Mouse (Mus musculus) thymus, postnatal 10 days (tissue): Measurements from ENCODE around the gene Ube4b.
A peak's percentile ranks its signal among the peaks of the same experiment; 100 is the strongest.

ENCODE experiments used
- DNase-seq, 2 experiments: peaks; one replicate each; pipeline ENCODE4 v3.0.0; 2021; ENCODE audit warnings: low spot score in 2 of 2

Ube4b gene

DNA sequence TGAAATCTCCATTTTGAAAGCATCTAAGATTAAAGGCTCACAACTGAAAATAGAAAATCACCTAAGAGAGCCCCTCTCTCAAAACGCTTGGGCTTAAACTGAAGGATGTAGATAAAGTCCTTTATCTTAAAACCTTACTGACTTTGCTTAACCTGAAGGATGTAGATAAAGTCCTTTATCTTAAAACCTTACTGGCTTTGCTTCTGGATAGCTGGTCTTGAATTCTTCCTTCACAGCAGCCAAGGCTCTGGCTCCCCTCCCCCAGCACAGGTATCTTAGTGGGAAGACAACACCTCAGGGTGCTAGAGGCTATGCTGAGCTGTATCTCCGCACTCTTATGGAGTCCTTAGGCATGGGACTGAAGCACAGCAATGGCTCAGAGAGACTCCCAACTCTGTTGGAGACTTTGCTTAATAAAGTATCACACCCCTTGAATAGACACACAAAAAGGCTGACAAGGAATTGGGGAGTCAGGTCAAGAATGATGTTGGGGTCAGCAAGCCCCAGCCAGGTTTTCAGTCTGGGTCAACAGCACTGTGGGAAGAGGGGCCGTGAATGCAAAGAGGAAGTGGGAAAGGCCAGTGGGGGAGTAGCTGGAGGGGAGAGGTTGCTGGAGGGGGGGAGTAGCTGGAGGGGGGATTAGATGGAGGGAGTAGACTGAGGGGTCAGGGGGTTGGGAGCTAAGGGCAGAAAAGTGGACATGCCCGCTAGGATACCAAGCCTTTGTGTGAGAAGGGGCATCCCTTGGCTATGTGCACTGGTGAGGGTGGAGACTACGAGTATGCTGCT lies 86.9 kb downstream of the Ube4b start:
- no peak for DNase-seq

- DNase-seq: no peak
Measured at GRCm38 (mm10) chr4:149338137-149338536, 88.4 kb downstream of the Ube4b start.

DNA sequence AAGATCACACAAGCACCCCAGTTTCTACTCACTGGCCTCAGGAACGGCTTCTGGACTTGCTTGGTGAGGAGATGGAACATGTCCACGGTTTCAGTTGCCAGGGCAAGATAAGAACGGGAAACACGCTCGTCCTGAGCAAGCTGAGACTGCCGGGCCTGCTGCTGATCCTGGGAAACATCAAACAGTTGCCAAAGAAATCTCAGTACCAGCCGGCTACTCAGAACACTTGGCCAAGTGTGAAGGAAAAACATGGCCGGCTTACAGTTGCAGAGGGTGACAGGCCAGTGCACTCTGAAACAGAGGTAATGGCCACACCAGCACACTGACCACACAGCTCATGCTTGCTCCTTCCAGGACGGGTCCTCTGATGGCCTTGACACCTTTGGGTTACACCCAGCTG lies 89.2 kb downstream of the Ube4b start:
- DNase-seq: no peak

GRCm38 (mm10) chr4:149336302-149336701 lies 90.2 kb downstream of the Ube4b start:
- DNase-seq: no peak

GRCm38 (mm10) chr4:149334881-149335280 lies 91.7 kb downstream of the Ube4b start:
- no peak for DNase-seq

DNA sequence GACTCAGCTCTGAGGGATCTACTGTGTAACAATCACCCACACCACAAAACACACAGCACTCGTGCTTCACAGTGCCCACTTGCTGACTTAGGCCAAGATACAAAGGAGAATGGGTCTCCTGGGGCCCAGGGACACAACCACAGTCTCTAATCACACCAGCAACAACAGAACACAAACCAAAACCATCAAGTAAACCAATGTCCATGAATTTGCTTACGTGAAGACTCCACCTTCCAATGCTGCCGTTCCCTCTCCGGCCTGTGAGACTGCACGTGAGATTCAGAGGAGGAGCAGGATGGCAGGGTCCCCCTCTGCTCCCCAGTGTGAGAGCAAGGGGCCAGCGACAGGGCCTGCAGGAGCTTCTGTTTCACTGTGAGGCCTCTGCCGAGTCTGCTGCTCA lies 93.8 kb downstream of the Ube4b start:
- no peak for DNase-seq

GRCm38 (mm10) chr4:149330495-149330894 lies 96.1 kb downstream of the Ube4b start:
- no peak for DNase-seq

GRCm38 (mm10) chr4:149328735-149329134 lies 97.8 kb downstream of the Ube4b start:
- no peak for DNase-seq

DNA sequence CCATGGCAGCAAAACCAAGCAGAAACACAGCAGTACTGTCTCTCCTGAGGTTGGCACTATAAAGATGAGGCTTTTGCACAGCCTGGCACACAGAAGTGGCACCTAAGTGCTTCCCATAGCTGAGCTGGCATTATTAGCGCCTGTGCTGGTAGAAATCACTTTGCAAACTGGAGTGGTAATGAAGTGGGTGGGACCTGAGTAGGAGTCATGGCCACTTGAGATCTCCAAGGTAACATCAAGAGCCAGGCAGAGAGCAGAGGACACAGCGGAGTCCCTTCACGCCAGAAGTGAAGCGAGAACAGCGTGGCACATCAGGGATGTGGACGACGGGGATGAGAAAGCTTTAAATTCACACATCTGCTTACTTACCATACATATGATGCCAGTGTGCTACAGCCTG lies 99.3 kb downstream of the Ube4b start:
- DNase-seq: no peak

- DNase-seq: no peak
Measured at GRCm38 (mm10) chr4:149325411-149326162, 101.0 kb downstream of the Ube4b start.

DNA sequence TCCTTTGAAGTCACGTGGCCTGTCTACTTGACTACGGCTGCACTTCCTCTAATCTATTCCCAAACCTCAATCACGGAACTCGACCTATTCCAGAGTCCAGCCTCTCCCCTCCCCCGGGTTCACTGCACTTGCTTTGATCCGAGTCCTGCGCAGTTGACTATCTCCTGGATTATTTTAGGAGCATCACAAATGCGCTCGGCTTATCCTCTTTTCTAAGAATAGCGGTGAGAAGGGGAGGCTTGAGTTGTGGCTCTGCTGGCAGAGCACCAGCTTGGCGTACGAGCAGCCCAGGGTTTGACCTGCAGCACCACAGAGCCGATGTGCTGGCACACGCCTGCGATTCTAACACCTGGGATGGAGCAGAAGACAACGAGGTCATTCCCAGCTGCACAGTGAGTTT lies 102.8 kb downstream of the Ube4b start:
- no peak for DNase-seq

GRCm38 (mm10) chr4:149322718-149323117 lies 103.8 kb downstream of the Ube4b start:
- DNase-seq: no peak

- no peak for DNase-seq
Measured at GRCm38 (mm10) chr4:149322286-149322685, 104.3 kb downstream of the Ube4b start.

DNA sequence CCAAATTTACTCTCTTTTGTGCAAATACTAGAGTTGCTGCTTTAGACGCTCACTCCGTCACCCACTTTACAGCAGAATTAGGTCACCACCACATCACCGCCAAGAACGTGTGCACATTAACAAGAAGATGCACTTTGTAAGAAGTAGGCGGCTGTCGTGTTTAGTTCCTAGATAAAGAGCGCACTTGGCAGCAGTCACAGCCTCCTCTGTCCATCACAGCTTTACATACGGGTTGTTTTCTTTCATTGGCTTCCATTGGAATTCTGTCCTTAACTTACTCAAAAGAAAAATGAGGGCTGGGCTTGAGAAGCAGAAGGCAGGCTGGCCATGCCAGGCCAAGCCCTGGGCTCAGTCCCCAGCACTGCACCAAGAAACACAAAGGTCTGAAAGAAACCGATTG lies 107.5 kb downstream of the Ube4b start:
- no peak for DNase-seq

GRCm38 (mm10) chr4:149317387-149317786 lies 109.2 kb downstream of the Ube4b start:
- no peak for DNase-seq

DNA sequence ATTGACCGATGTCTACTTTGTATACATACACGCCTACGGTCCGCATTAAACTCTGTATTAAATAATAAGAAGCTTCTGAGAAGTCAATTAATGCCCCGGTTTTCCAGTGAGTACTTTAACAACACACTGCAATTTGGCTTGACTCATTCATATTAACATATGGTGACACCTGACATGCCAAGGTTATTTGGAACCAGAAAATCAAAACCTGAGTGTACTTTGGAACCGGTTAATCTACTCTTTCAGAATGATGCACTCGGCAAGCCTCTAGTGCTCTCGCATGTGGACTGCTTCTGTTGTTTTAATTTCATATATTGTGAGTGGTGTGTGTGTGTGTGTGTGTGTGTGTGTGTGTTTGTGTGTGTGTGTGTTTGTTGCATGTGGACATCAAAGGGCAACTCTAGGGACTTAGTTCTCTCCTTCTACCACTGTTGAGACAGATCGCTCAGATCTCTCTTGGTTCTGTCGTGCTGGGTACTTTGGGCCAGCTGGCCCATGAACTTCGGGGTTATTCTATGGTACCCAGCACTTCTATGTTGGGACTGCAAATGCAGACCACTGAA lies 112.2 kb downstream of the Ube4b start:
- DNase-seq: no peak

- no peak for DNase-seq
Measured at GRCm38 (mm10) chr4:149313558-149314253, 112.8 kb downstream of the Ube4b start.

GRCm38 (mm10) chr4:149311996-149312395 lies 114.6 kb downstream of the Ube4b start:
- DNase-seq: no peak

DNA sequence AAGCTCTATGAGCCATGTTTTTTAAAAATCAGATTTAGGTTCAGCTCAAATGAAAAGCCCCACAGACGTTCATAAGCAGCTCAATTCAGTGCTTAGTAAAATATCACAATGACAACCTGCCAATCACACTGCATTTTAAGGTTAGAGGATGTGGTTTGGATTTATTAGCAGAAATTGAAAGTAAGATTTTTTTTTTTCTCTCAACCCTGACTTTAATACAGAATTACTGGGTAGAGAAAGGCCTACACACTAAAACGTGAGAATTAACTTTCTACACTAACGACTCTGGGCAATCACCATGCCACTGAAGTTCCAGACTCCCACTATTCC lies 118.1 kb downstream of the Ube4b start:
- no peak for DNase-seq

GRCm38 (mm10) chr4:149307596-149308490 lies 118.7 kb downstream of the Ube4b start, which contains the start of gene Kif1b:
Gene Kif1b, minus strand, starts transcription at chr4:149307693.
- DNase-seq: peak; percentile 92 to 99
